Mouse (Mus musculus) heart, embryonic 15.5 days (tissue): ENCODE measurements around the gene L3hypdh. TPM values are rescaled to one million over a fixed set of nuclear protein-coding genes. Genes with fewer than 3 reads are reported as not detected.
A peak's percentile ranks its signal among the peaks of the same experiment; 100 is the strongest.

Source experiments
- ATAC-seq: fragments of 200-750 bp; cut with Nextera tagmentation; replicated peaks from 2 replicates; pipeline ENCODE4 v1.8.0; 2017; ENCODE audit warnings: low read depth, moderate TSS enrichment; ENCODE audit not compliant: insufficient number of reproducible peaks, insufficient read depth, low FRiP score
- H3K27ac ChIP-seq: fragments of 300-500 bp; sonication (generic); 2 replicates; pipeline ENCODE4 v1.5.1; 2015; ENCODE audit warnings: mild to moderate bottlenecking, inconsistent platforms
- H3K27me3 ChIP-seq: fragments of 300-500 bp; sonication (generic); 2 replicates; pipeline ENCODE4 v1.6.1; 2015; ENCODE audit warnings: inconsistent platforms
- H3K36me3 ChIP-seq: fragments of 300-500 bp; sonication (generic); 2 replicates; pipeline ENCODE4 v1.6.1; 2015; ENCODE audit warnings: mild to moderate bottlenecking, inconsistent platforms
- H3K4me1 ChIP-seq: fragments of 300-500 bp; sonication (generic); replicated peaks from 2 replicates; pipeline ENCODE4 v1.6.1; 2015; ENCODE audit warnings: inconsistent platforms
- H3K4me2 ChIP-seq: fragments of 300-500 bp; sonication (generic); 2 replicates; pipeline ENCODE4 v1.6.1; 2015; ENCODE audit warnings: inconsistent platforms, mild to moderate bottlenecking, moderate library complexity
- H3K4me3 ChIP-seq: fragments of 300-500 bp; sonication (generic); 2 replicates; pipeline ENCODE4 v1.5.1; 2015; ENCODE audit warnings: mild to moderate bottlenecking, inconsistent platforms
- H3K9ac ChIP-seq: fragments of 300-500 bp; sonication (generic); 2 replicates; pipeline ENCODE4 v1.6.1; 2015; ENCODE audit warnings: mild to moderate bottlenecking, inconsistent platforms
- H3K9me3 ChIP-seq: fragments of 300-500 bp; sonication (generic); replicated peaks from 2 replicates; pipeline ENCODE4 v1.6.1; 2016; ENCODE audit warnings: inconsistent platforms
- WGBS: fragments of 180-500 bp; shearing (Covaris S2); methylation state at CpG from one replicate; pipeline ENCODE4 v1.1.7; 2015; ENCODE audit warnings: mixed read lengths; 5-methylcytosine and 5-hydroxymethylcytosine counted together
- polyA plus RNA-seq: library from polyadenylated mRNA; unstranded; fragments of >200 nt; fragmentation: Nextera tagmentation; extraction: Ambion mirVana; gene quantifications from 2 replicates; pipeline ENCODE4 v1.2.1, GENCODE M21; 2015

L3hypdh gene
- polyA plus RNA-seq, 1 experiment from 2014 or later: 19.9 TPM

DNA sequence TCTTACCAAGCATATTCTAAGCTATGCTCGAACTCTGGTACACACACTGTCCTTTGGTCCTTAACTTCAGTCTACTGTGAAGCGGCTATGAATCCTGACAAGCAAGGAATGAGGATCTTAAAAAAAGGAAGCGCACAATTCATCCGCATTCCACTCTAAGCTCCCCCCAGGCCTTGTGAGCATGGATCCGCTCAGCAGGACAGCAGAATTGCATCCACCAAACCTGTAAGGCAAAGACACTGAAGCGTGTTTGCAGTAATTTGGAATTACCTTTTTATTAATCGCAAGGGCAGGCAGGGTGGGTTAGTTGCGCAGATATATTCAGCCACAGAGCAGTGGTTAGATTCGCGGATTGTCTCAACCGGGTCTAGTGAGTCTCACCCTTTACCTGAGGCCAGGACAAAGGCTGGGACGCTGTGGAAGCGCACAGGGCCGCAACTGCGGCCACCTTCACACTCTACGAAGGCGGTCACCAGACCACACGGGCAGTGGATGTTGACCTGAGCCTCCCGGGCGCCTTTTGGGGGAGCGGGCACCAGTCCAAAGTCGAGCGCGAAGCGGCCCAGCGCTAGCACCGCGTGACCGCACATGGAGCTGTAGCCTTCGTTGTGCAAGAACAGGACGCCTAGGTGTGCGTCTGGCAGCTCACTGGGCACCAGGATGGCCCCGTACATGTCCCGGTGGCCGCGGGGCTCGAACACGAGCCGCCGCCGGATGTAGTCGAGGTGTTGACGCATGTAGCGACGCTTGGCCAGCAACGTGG lies 797 bp downstream of the L3hypdh start:
- H3K36me3 ChIP-seq: no peaks in the 10 kb centered on the region
- H3K27ac ChIP-seq: peak overlapping the region; percentile 84
- ATAC-seq: no peak
- H3K4me2 ChIP-seq: peak overlapping the region; percentile 84
- WGBS: 4% methylated on average over 46 of the region's 46 CpGs
- no peaks in the 10 kb centered on the region for H3K27me3 ChIP-seq
- H3K4me1 ChIP-seq: peaks cover 28% of the 10 kb centered on the region
- peak overlapping the region; percentile 58 for H3K9ac ChIP-seq
- H3K4me3 ChIP-seq: peak overlapping the region; percentile 77
- H3K9me3 ChIP-seq: no peaks in the 10 kb centered on the region

DNA sequence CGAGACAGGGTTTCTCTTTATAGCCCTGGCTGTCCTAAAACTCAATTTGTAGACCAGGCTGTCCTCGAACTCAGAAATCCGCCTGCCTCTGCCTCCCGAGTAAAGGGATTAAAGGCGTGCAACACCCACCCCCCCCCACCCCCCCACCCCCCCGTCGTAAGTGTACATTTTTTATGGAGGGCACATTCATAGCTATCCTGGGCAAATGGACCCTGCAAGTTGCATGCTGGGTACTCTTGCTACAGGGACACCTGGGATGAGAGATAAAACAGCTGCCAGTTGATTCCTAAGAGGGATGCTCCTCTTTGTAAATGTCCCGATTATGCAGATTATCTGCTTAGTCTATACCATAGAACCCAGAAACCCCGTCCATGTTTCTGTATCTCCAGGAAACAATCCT lies 2.0 kb downstream of the L3hypdh start:
- Histone ChIP-seq H3K4me2 (peak overlapping the region; percentile 84; the same call in 1 of the 2 replicates), H3K27ac (no peak overlapping the region), H3K9me3 (no peaks in the 10 kb centered on the region), H3K36me3 (no peaks in the 10 kb centered on the region), H3K9ac (no peak overlapping the region), H3K27me3 (no peaks in the 10 kb centered on the region), H3K4me1 (peaks cover 28% of the 10 kb centered on the region), H3K4me3 (no peak overlapping the region)
- ATAC-seq: no peak
- WGBS: 80% methylated on average over 9 of the region's 9 CpGs

DNA sequence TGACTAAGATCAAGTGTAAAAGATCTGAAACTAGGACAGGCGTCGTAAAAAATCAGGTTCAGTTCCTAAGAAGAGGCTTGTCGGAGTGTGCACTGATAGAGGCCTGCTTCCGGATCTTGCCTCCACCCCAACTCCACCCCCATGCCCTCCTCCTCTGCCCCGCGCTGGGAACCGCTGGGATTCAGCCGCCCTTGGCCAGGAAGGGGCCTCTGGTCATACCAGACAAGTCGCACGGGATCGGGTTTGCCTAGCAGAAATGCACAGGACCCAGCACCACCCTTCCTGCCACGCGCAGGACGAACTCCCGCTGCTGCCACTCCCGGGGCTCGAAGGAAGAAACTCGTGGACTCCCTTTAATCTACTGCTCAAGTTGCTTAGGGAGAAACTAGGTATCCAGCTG lies 2.9 kb downstream of the L3hypdh start:
- 0 out of 2 replicates have a peak overlapping the region, but pooled peaks have one; percentile 25 for H3K27ac ChIP-seq

DNA sequence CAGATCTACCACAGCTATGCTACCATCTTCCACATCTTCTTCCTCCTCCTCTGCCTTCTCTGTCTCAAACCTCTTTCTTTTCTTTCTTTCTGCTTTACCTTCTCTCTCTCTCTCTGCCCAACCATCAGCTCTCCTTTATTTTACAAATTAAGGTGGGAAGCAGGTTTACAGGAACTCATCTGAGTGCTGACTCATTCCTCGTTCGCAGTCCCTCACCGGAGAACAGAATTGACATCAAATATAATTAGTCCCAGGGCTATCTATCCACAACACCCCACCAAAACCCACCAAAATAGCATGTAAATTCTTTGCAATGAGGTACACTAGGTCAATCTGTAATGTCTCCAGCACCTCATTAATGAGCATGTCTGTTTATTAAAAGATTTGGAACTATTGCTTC lies 3.3 kb downstream of the L3hypdh start:
- H3K4me2 ChIP-seq: peak overlapping the region; percentile 58
- no peaks in the 10 kb centered on the region for H3K36me3 ChIP-seq
- H3K4me3 ChIP-seq: no peak overlapping the region
- WGBS: 79% methylated on average over 3 of the region's 3 CpGs
- ATAC-seq: no peak
- H3K9ac ChIP-seq: peak overlapping the region; percentile 30; the same call in 1 of the 2 replicates
- H3K27ac ChIP-seq: no peak overlapping the region
- no peaks in the 10 kb centered on the region for H3K27me3 ChIP-seq
- H3K4me1 ChIP-seq: peaks cover 20% of the 10 kb centered on the region
- H3K9me3 ChIP-seq: no peaks in the 10 kb centered on the region

More for the DNA sequence above, 2.9 kb downstream of the L3hypdh start:
- H3K4me2 ChIP-seq: peak overlapping the region; percentile 58
- H3K27me3 ChIP-seq: no peaks in the 10 kb centered on the region
- peak overlapping the region; percentile 30; the same call in 1 of the 2 replicates for H3K9ac ChIP-seq
- peaks cover 21% of the 10 kb centered on the region for H3K4me1 ChIP-seq
- ATAC-seq: no peak
- peak overlapping the region; percentile 31; the same call in 1 of the 2 replicates for H3K4me3 ChIP-seq
- no peaks in the 10 kb centered on the region for H3K36me3 ChIP-seq
- 18% methylated on average over 18 of the region's 18 CpGs for WGBS
- no peaks in the 10 kb centered on the region for H3K9me3 ChIP-seq

DNA sequence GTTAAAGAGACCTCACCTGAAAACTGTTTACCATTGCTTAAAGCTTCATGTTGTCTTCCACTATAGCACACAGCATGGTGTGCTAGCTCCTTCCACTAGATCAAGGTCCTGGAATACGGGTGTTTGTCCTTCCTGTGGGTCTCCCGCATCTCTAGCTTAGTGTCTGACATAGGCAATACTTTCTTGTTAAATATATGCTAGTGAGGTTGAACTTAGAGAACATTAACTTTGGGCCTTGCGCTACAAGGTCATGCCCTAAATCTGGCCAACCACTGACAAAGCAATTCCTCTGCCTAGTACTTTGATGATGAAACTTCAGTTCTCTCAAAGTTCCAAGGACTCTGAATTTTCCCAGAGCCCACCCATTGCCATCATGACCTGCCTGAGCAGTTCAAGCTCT lies 7.0 kb downstream of the L3hypdh start:
- H3K36me3 ChIP-seq: peaks cover 13% of the 10 kb centered on the region; the same call in 1 of the 2 replicates
- no peaks in the 10 kb centered on the region for H3K9me3 ChIP-seq
- no peak overlapping the region for H3K4me3 ChIP-seq
- no peak overlapping the region for H3K27ac ChIP-seq
- no peak overlapping the region for H3K9ac ChIP-seq
- WGBS: 91% methylated on average over 3 of the region's 3 CpGs
- no peak overlapping the region for H3K4me2 ChIP-seq
- H3K27me3 ChIP-seq: no peaks in the 10 kb centered on the region
- H3K4me1 ChIP-seq: peaks cover 13% of the 10 kb centered on the region
- ATAC-seq: no peak

DNA sequence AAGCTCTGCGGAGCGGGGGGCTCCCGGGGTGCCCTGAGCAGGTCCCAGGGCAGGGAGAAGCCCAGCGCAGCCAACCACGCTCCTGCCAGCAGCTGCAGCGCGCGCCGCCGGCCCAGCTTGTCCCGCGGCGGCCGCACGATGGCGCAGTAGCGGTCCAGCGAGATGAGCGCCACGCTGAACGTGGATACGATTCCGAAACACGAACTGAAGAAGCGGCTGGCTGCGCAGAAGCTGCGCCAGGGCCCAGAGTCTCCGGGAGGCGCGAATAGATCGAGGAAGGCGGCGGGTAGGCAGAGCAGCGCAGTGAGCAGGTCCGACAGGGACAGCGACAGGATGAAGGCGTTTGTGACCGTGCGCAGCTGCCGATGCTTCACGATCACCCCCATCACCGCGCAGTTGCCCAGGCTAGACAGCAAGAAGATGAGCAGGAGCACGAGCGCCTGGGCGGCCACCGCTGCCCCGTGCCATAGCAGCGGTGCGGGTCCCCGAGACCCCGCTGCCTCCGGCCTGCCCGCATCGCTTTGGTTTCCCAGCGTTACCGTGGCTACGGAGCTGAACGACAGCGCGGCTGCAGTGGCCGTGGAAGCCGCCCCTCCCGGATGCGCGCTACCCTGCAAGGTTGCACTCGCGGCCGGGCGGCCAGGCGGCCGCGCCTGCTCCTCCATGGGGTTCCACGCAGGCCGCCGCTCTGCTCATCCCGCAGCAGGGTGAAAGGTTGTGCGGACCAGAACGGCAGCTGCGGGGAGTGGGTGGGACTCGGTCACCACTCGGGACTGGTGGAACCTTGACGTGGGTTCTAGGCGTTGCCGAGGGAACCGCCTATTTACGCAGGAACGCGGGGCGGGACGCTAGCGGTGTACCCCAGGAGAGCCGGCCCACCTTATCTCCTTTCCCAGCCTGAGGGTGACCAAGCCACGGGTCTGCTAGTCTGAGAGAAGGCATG lies 14.6 kb downstream of the L3hypdh start, which contains the start of gene Gpr135:
Gpr135 (minus strand) TSS at position 799 of the 943 bp plus-strand sequence.
- Histone ChIP-seq H3K27ac (no peak within 1 kb of the TSS), H3K9ac (peak within 1 kb of the TSS; percentile 55), H3K4me1 (peaks cover 16% of the 10 kb centered on the region), H3K27me3 (peaks cover 34% of the 10 kb centered on the region), H3K4me3 (peak within 1 kb of the TSS; percentile 70), H3K36me3 (peaks cover 13% of the 10 kb centered on the region; the same call in 1 of the 2 replicates), H3K4me2 (peak within 1 kb of the TSS; percentile 97), H3K9me3 (no peaks in the 10 kb centered on the region)
- WGBS: under 1% methylated on average over 94 of the region's 94 CpGs
- ATAC-seq: peak; percentile 91

DNA sequence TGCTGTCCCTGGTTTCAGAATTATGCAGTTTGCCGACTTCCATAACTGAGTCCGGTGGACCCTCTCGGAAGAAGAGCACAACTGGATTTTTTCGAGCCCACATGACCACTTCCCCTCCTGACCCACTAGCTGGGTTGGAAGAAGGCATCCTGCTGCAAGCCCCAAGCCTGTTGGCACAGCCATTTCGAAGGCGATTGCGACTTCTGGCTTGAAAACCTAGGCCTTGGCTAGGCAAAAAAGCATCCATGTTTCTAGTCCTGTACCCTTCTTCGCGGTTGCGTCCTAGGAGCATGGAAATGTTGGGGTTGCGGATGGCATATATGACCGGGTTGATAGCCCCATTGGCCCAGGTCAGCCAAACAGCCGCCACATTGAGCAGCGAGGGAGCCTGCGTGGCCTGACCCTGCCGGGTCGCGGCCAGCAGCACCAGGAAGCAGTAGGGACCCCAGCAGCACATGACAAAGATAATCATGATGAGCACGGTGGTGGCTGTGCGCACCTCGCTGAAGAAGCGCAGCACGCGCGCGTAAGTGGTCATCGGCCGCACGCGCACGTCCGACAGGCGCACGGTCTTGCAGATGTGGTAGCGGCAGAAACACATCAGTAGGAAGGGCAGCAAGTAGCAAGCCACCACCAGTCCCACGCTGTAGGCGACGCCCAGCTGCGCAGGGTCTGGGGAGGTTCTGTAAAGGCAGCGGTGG lies 15.5 kb downstream of the L3hypdh start:
- Histone ChIP-seq H3K36me3 (peaks cover 10% of the 10 kb centered on the region; the same call in 1 of the 2 replicates), H3K27ac (no peak overlapping the region), H3K4me1 (peaks cover 16% of the 10 kb centered on the region), H3K4me3 (peak overlapping the region; percentile 70), H3K9me3 (no peaks in the 10 kb centered on the region), H3K4me2 (peak overlapping the region; percentile 97), H3K9ac (peak overlapping the region; percentile 39), H3K27me3 (peaks cover 34% of the 10 kb centered on the region)
- 8% methylated on average over 40 of the region's 40 CpGs for WGBS
- ATAC-seq: no peak; the same call in none of the 2 replicates

DNA sequence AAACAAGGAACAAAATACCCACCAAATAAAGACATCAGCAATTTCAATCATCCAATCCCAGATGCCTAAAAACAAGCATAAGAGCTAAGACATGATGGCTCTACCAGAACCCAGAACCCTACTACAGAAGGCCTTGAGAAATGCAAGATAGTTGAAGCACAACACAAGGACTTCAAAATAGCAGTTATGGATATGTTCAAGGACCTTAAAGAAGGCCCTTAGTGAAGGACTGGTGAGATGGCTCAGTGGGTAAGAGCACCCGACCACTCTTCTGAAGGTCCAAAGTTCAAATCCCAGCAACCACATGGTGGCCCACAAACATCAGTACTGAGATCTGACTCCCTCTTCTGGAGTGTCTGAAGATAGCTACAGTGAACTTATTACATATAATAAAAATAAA lies 27.5 kb downstream of the L3hypdh start:
- Histone ChIP-seq H3K4me3 (no peak overlapping the region), H3K4me2 (no peak overlapping the region), H3K27ac (no peak overlapping the region), H3K27me3 (no peaks in the 10 kb centered on the region), H3K4me1 (no peaks in the 10 kb centered on the region), H3K9ac (no peak overlapping the region), H3K9me3 (no peaks in the 10 kb centered on the region), H3K36me3 (no peaks in the 10 kb centered on the region)
- ATAC-seq: no peak
- 85% methylated on average over 1 of the region's 1 CpGs for WGBS

DNA sequence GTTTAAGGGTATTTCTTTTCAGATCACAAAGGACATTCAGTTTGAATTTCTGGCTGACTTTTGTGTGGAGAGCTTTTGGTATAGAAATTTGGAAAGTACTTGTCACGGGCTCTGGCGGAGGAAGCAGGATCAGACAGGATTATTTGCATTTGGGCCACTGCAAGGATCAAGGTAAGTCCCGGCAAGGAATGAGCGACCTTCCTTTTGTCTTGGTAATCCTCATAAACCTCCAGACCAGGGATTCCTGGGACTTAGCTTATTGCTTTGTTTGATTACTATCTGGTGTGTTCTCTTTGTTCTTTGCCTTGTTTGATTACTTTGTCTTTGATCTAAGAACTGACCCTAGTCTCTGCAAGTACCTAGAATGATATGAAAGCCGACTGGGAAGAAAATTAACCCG lies 31.4 kb downstream of the L3hypdh start:
- no peak overlapping the region for H3K4me2 ChIP-seq
- no peak for ATAC-seq
- 45% methylated on average over 6 of the region's 6 CpGs for WGBS
- H3K4me1 ChIP-seq: no peaks in the 10 kb centered on the region
- H3K9ac ChIP-seq: no peak overlapping the region
- no peaks in the 10 kb centered on the region for H3K9me3 ChIP-seq
- H3K36me3 ChIP-seq: no peaks in the 10 kb centered on the region
- H3K4me3 ChIP-seq: no peak overlapping the region
- H3K27me3 ChIP-seq: no peaks in the 10 kb centered on the region
- no peak overlapping the region for H3K27ac ChIP-seq

DNA sequence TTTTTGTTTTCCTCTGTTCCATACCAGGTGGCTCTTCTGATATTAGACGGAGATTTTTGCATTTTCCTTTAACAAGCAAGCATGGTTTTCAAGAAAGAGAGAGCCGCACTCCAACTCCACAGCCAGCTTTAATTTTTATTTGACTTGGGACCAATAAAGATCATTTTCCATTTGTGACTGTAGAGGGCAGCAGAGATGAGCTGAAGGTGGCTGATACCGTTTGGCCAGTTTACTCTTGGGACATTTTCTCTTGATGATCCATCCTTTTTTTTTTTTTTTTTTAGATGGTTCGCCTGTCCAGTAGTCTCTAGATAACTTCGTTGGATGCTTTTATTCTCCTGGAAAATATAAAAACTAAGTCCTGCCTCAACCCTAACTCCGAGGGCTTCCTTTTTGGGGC lies 31.9 kb downstream of the L3hypdh start:
- 35% methylated on average over 6 of the region's 6 CpGs for WGBS
- no peak overlapping the region for H3K4me3 ChIP-seq
- H3K36me3 ChIP-seq: no peaks in the 10 kb centered on the region
- H3K9ac ChIP-seq: no peak overlapping the region
- H3K27ac ChIP-seq: no peak overlapping the region
- H3K4me1 ChIP-seq: no peaks in the 10 kb centered on the region
- H3K4me2 ChIP-seq: no peak overlapping the region
- no peaks in the 10 kb centered on the region for H3K27me3 ChIP-seq
- ATAC-seq: no peak
- no peaks in the 10 kb centered on the region for H3K9me3 ChIP-seq

DNA sequence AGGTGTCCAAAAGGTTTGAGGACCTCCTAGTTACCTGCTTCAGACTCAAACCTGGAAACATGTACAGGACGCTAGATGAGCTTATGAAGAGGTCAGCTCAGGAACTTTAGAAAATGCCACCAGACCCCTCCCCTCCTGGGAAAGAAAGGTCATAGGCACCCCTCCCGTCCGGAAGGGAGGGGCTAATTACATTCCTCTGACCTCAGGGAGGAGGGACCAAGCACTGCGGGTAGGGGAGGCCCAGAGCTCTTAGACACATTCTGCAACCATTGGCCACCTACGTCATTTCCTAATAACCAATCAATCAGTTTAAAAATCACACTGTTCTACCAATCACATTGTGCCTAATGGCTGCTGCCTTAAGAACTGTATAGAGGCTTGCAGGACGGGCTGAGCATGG lies 32.7 kb downstream of the L3hypdh start:
- ATAC-seq: no peak
- Histone ChIP-seq H3K36me3 (no peaks in the 10 kb centered on the region), H3K27me3 (no peaks in the 10 kb centered on the region), H3K4me1 (no peaks in the 10 kb centered on the region), H3K27ac (no peak overlapping the region), H3K4me2 (no peak overlapping the region), H3K9me3 (no peaks in the 10 kb centered on the region), H3K9ac (no peak overlapping the region), H3K4me3 (no peak overlapping the region)
- WGBS: 85% methylated on average over 6 of the region's 6 CpGs
